Mouse (Mus musculus) kidney, postnatal 0 days (tissue): Measurements from ENCODE around the gene Nap1l4. TPM values are rescaled to one million over a fixed set of nuclear protein-coding genes. Genes with fewer than 3 reads are reported as not detected.

Source experiments
- ATAC-seq: fragments of 200-750 bp; cut with Nextera tagmentation; replicated peaks from 2 replicates; pipeline ENCODE4 v1.8.0; 2017; ENCODE audit warnings: low read depth, moderate number of reproducible peaks, moderate TSS enrichment, moderate library complexity; ENCODE audit not compliant: low FRiP score
- DNase-seq: peaks from one replicate; pipeline ENCODE4 v3.0.0-alpha.2; 2016; ENCODE audit warnings: low spot score
- H3K27ac ChIP-seq: fragments of 300-500 bp; sonication (generic); 2 replicates; pipeline ENCODE4 v1.5.1; 2014; ENCODE audit warnings: mild to moderate bottlenecking
- H3K27me3 ChIP-seq: fragments of 300-500 bp; sonication (generic); 2 replicates; pipeline ENCODE4 v1.6.1; 2014; ENCODE audit warnings: low read length, mixed read lengths; ENCODE audit not compliant: insufficient read depth
- H3K36me3 ChIP-seq: fragments of 300-500 bp; sonication (generic); 2 replicates; pipeline ENCODE4 v1.6.1; 2014; ENCODE audit warnings: low read length, mixed read lengths; ENCODE audit not compliant: insufficient read depth
- H3K4me1 ChIP-seq: fragments of 300-500 bp; sonication (generic); replicated peaks from 2 replicates; pipeline ENCODE4 v1.6.1; 2014; ENCODE audit warnings: antibody characterized with exemption, low read length, mixed read lengths; ENCODE audit not compliant: insufficient read depth
- H3K4me2 ChIP-seq: fragments of 300-500 bp; sonication (generic); 2 replicates; pipeline ENCODE4 v1.6.1; 2014; ENCODE audit warnings: mild to moderate bottlenecking, low read length, moderate library complexity, mixed read lengths
- H3K4me3 ChIP-seq: fragments of 300-500 bp; sonication (generic); replicated peaks from 2 replicates; pipeline ENCODE4 v1.5.1; 2014; ENCODE audit warnings: low read depth, low read length
- H3K9ac ChIP-seq: fragments of 300-500 bp; sonication (generic); 2 replicates; pipeline ENCODE4 v1.6.1; 2014; ENCODE audit warnings: low read depth, low read length
- H3K9me3 ChIP-seq: fragments of 300-500 bp; sonication (generic); replicated peaks from 2 replicates; pipeline ENCODE4 v1.6.1; 2016; ENCODE audit warnings: low read length, inconsistent platforms, mixed read lengths
- CTCF ChIP-seq: IDR thresholded peaks from 2 replicates; pipeline ENCODE4 v1.5.1; 2016; ENCODE audit warnings: antibody characterized with exemption, low read depth, mild to moderate bottlenecking, moderate library complexity
- WGBS: fragments of 180-500 bp; shearing (Covaris S2); extraction: QIAGEN DNeasy Blood & Tissue Kit; methylation state at CpG from one replicate; pipeline ENCODE4 v1.1.7; 2014; 5-methylcytosine and 5-hydroxymethylcytosine counted together
- polyA plus RNA-seq: library from polyadenylated mRNA; unstranded; fragments of >200 nt; fragmentation: Nextera tagmentation; extraction: Ambion mirVana; gene quantifications from 2 replicates; pipeline ENCODE4 v1.2.1, GENCODE M21; 2015

Nap1l4 gene
- polyA plus RNA-seq, 1 experiment from 2014 or later: 156 TPM

GRCm38 (mm10) chr7:143502418-143503200, 46.3 kb downstream of the Nap1l4 start, which contains the start of gene Phlda2:
Phlda2 (minus strand) TSS chr7:143503150.
- Histone ChIP-seq H3K4me1 (0 out of 2 replicates have a peak, but pooled peaks cover 7% of the 10 kb centered on the region), H3K27ac (no peak within 1 kb of the TSS), H3K36me3 (no peaks in the 10 kb centered on the region), H3K4me3 (peak within 1 kb of the TSS; percentile 42), H3K9me3 (no peaks in the 10 kb centered on the region), H3K4me2 (peak within 1 kb of the TSS; percentile 74), H3K9ac (peak within 1 kb of the TSS; percentile 41), H3K27me3 (peaks cover 12% of the 10 kb centered on the region)
- 2% methylated on average over 51 of the region's 51 CpGs for WGBS
- ATAC-seq (0 out of 2 replicates have a peak, but pooled peaks have one; percentile 31), DNase-seq (peak; percentile 28)
- TF ChIP-seq CTCF: no peak

DNA sequence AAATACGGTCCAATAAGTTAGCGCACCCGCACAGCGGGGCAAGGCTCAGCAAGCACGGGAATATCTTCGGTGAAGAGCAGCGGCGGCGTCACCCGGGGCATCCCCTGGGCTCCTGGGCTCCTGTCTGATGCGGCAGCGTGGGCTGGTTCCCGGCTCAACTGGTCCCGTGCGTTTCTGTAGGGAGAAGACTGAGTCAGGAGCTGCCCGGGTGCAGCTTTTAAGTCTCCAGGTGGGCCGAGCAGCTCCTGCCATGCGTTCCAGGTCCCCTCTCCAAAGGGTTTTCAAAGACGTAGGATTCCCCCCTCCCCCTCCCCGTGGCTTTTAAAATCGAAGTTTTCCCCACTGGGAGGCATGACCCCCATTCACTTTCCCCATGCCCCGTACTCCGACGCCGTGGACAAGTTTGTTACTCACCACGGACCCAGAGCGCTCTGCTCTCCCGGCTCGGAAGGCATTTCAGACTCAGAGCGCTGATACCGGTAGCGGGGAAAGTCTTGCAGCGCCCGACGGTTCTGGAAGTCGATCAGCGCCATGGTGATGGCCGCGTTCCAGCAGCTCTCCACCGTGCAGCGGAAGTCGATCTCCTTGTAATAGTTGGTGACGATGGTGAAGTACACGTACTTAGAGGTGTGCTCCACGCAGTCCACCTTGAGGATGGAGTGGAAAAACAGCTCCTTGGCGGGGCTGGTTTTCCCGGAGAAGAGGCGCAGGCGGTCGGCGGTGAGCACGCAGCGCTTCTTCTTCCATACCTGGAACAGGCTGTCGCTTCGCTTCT, 47.1 kb downstream of the Nap1l4 start:
- Histone ChIP-seq H3K4me3 (peak overlapping the region; percentile 42), H3K9me3 (no peaks in the 10 kb centered on the region), H3K36me3 (no peaks in the 10 kb centered on the region), H3K4me1 (0 out of 2 replicates have a peak, but pooled peaks cover 7% of the 10 kb centered on the region), H3K4me2 (peak overlapping the region; percentile 74), H3K27ac (no peak overlapping the region), H3K9ac (peak overlapping the region; percentile 41), H3K27me3 (peaks cover 12% of the 10 kb centered on the region)
- 2% methylated on average over 54 of the region's 55 CpGs for WGBS
- ATAC-seq (no peak), DNase-seq (peak; percentile 60)
- TF ChIP-seq CTCF: no peak

GRCm38 (mm10) chr7:143500912-143501311, 48.0 kb downstream of the Nap1l4 start:
- H3K4me2 ChIP-seq: no peak overlapping the region
- no peaks in the 10 kb centered on the region for H3K36me3 ChIP-seq
- H3K9me3 ChIP-seq: no peaks in the 10 kb centered on the region
- DNase-seq (no peak), ATAC-seq (peak; percentile 57)
- H3K4me3 ChIP-seq: no peak overlapping the region
- no peak overlapping the region for H3K27ac ChIP-seq
- 0 out of 2 replicates have a peak, but pooled peaks cover 7% of the 10 kb centered on the region for H3K4me1 ChIP-seq
- 39% methylated on average over 2 of the region's 2 CpGs for WGBS
- TF ChIP-seq CTCF: no peak
- no peak overlapping the region for H3K9ac ChIP-seq
- H3K27me3 ChIP-seq: peaks cover 12% of the 10 kb centered on the region

DNA sequence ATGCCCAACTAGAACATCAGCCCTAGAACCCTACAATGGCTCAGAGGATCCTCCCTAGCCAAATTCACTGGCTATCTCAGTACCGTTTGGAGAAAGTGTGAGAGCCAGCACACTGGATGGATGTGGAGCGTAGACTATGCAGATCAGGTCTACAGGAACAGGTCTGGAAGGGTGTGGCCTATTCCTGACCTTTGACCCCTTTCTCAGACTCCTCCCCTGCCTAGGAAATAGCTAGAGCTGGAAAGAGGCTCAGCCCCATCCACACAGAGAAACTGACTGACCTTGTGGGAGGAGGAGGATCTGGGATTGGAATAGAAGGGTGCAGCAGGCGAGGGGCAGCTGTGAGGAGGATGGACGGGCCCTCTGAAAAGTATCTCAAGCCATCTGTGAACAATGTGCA, 50.3 kb downstream of the Nap1l4 start:
- WGBS: 93% methylated on average over 4 of the region's 4 CpGs
- Histone ChIP-seq H3K4me3 (no peak overlapping the region), H3K27me3 (peaks cover 12% of the 10 kb centered on the region), H3K36me3 (no peaks in the 10 kb centered on the region), H3K4me2 (no peak overlapping the region), H3K27ac (no peak overlapping the region), H3K9ac (no peak overlapping the region), H3K4me1 (0 out of 2 replicates have a peak, but pooled peaks cover 7% of the 10 kb centered on the region), H3K9me3 (no peaks in the 10 kb centered on the region)
- no peak for TF ChIP-seq CTCF
- ATAC-seq (no peak; the same call in 1 of the 2 replicates), DNase-seq (no peak)

GRCm38 (mm10) chr7:143495104-143495961, 53.6 kb downstream of the Nap1l4 start:
- Histone ChIP-seq H3K36me3 (no peaks in the 10 kb centered on the region), H3K27me3 (no peaks in the 10 kb centered on the region), H3K27ac (no peak overlapping the region), H3K4me3 (no peak overlapping the region), H3K9me3 (no peaks in the 10 kb centered on the region), H3K4me1 (no peaks in the 10 kb centered on the region), H3K4me2 (no peak overlapping the region), H3K9ac (no peak overlapping the region)
- WGBS: 80% methylated on average over 8 of the region's 8 CpGs
- no peak for TF ChIP-seq CTCF
- no peak for ATAC-seq
- no peak for DNase-seq

GRCm38 (mm10) chr7:143493616-143494126, 55.2 kb downstream of the Nap1l4 start:
- Histone ChIP-seq H3K4me1 (no peaks in the 10 kb centered on the region), H3K9me3 (no peaks in the 10 kb centered on the region), H3K4me2 (no peak overlapping the region), H3K36me3 (no peaks in the 10 kb centered on the region), H3K4me3 (no peak overlapping the region), H3K9ac (no peak overlapping the region), H3K27me3 (no peaks in the 10 kb centered on the region), H3K27ac (no peak overlapping the region)
- 71% methylated on average over 6 of the region's 6 CpGs for WGBS
- TF ChIP-seq CTCF: no peak
- ATAC-seq (no peak), DNase-seq (no peak)
